Mouse (Mus musculus): Measurements from ENCODE around the gene Idh1.
A peak's percentile ranks its signal among the peaks of the same experiment; 100 is the strongest.
"Not testable (repeated sequence)": the region's sequence is repeated elsewhere in the genome, so short reads cannot be mapped to it uniquely, and the experiment has no call there.

The Idh1 gene

GRCm38 (mm10) chr1:65186287-65187073 lies at the start of gene Idh1, which contains the start of gene Pikfyve:
Gene Idh1, minus strand, starts transcription at chr1:65186500.
Gene Pikfyve, plus strand, starts transcription at chr1:65186683.
- DNase-seq (ENCODE audit: inconsistent age in 2 of 2, low spot score in 1 of 2), result peak; percentile 97 to 99

- no peak for DNase-seq (ENCODE audit: inconsistent age in 2 of 2, low spot score in 1 of 2)
Measured at GRCm38 (mm10) chr1:65230566-65230965, 44.3 kb upstream of the Idh1 start.

- not testable (repeated sequence) for DNase-seq (ENCODE audit: inconsistent age in 2 of 2, low spot score in 1 of 2)
Measured at GRCm38 (mm10) chr1:65229768-65230167, 43.5 kb upstream of the Idh1 start.

- DNase-seq (ENCODE audit: inconsistent age in 2 of 2, low spot score in 1 of 2), result no peak
Measured at GRCm38 (mm10) chr1:65227681-65228080, 41.4 kb upstream of the Idh1 start.

- no peak for DNase-seq (ENCODE audit: inconsistent age in 2 of 2, low spot score in 1 of 2)
Measured at GRCm38 (mm10) chr1:65223654-65224053, 37.4 kb upstream of the Idh1 start.

- no peak for DNase-seq (ENCODE audit: inconsistent age in 2 of 2, low spot score in 1 of 2)
Measured at GRCm38 (mm10) chr1:65217972-65218371, 31.7 kb upstream of the Idh1 start.

GRCm38 (mm10) chr1:65217567-65217966 lies 31.3 kb upstream of the Idh1 start:
- DNase-seq (ENCODE audit: inconsistent age in 2 of 2, low spot score in 1 of 2), result no peak

GRCm38 (mm10) chr1:65213214-65213613 lies 26.9 kb upstream of the Idh1 start:
- no peak for DNase-seq (ENCODE audit: inconsistent age in 2 of 2, low spot score in 1 of 2)

- no peak for DNase-seq (ENCODE audit: inconsistent age in 2 of 2, low spot score in 1 of 2)
Measured at GRCm38 (mm10) chr1:65204299-65204698, 18.0 kb upstream of the Idh1 start.

- no peak for DNase-seq (ENCODE audit: inconsistent age in 2 of 2, low spot score in 1 of 2)
Measured at GRCm38 (mm10) chr1:65198861-65199260, 12.6 kb upstream of the Idh1 start.

- no peak for DNase-seq (ENCODE audit: inconsistent age in 2 of 2, low spot score in 1 of 2)
Measured at GRCm38 (mm10) chr1:65198425-65198824, 12.1 kb upstream of the Idh1 start.

- DNase-seq (ENCODE audit: inconsistent age in 2 of 2, low spot score in 1 of 2), result no peak
Measured at GRCm38 (mm10) chr1:65193226-65193625, 6.9 kb upstream of the Idh1 start.

- no peak for DNase-seq (ENCODE audit: inconsistent age in 2 of 2, low spot score in 1 of 2)
Measured at GRCm38 (mm10) chr1:65190172-65190571, 3.9 kb upstream of the Idh1 start.

- no peak for DNase-seq (ENCODE audit: inconsistent age in 2 of 2, low spot score in 1 of 2)
Measured at GRCm38 (mm10) chr1:65187074-65187430, 752 bp upstream of the Idh1 start.

- peak in 1 of 2 experiments; percentile 76 for DNase-seq (ENCODE audit: inconsistent age in 2 of 2, low spot score in 1 of 2)
Measured at GRCm38 (mm10) chr1:65185524-65186205, 635 bp downstream of the Idh1 start.

GRCm38 (mm10) chr1:65185011-65185410 lies 1.3 kb downstream of the Idh1 start:
- no peak for DNase-seq (ENCODE audit: inconsistent age in 2 of 2, low spot score in 1 of 2)

GRCm38 (mm10) chr1:65183994-65184393 lies 2.3 kb downstream of the Idh1 start:
- DNase-seq (ENCODE audit: inconsistent age in 2 of 2, low spot score in 1 of 2), result no peak

GRCm38 (mm10) chr1:65181459-65181858 lies 4.8 kb downstream of the Idh1 start:
- DNase-seq (ENCODE audit: inconsistent age in 2 of 2, low spot score in 1 of 2), result no peak

- peak; percentile 44 to 94 for DNase-seq (ENCODE audit: inconsistent age in 2 of 2, low spot score in 1 of 2)
Measured at GRCm38 (mm10) chr1:65179634-65180249, 6.6 kb downstream of the Idh1 start.

- DNase-seq (ENCODE audit: inconsistent age in 2 of 2, low spot score in 1 of 2), result peak; percentile 99 to 100
Measured at GRCm38 (mm10) chr1:65178902-65179432, 7.3 kb downstream of the Idh1 start.

- DNase-seq (ENCODE audit: inconsistent age in 2 of 2, low spot score in 1 of 2), result peak; percentile 97 to 99
Measured at GRCm38 (mm10) chr1:65178126-65178901, 8.0 kb downstream of the Idh1 start.
